Mouse (Mus musculus): ENCODE measurements around the gene Pyroxd1. TPM values are rescaled to one million over a fixed set of nuclear protein-coding genes. Genes with fewer than 3 reads are reported as not detected.
A peak's percentile ranks its signal among the peaks of the same experiment; 100 is the strongest.

Pyroxd1 gene
- 20.3 and 21.1 TPM in 2 replicates for polyA plus RNA-seq (2014; fragmentation: Nextera tagmentation; extraction: Ambion mirVana)

DNA sequence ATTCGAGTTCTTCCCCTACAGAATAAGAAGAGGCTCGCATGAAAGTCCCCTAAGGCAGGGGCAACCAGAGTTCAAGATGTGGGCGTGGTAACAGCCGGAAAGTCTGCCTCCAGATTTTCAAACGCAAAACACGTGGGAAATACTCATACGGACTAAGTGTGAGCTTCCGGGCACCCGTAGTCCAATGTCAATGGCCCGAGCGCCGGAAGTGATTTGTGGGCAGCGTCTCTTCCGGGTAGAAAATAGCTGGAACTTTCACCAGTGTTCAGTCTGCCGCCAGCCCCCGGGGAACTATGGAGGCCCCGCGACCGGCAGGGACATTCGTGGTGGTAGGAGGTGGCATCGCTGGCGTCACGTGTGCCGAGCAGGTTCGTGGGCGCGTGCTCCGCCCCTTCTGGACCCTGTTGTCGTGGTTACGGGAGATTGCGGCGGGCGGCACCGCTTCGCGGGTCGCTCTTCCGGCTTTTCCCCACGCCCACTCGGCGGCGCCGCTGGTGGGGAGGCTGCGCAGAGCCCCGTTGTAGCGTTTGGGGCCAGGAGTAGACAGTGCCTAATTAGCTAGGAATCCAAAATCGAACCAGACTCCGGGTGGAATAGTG, at the start of gene Pyroxd1:
TSS of gene Pyroxd1 (plus strand) at position 215 of the 599 bp plus-strand sequence.
- Histone ChIP-seq H3K36me3 (replicated peaks; ENCODE audit: control insufficient read depth, insufficient read depth) (peaks cover 28% of the 10 kb centered on the region), H3K9ac (peak within 1 kb of the TSS; percentile 67), H3K4me2 (replicated peaks) (peak within 1 kb of the TSS; percentile 65), H3K27ac (peak within 1 kb of the TSS; percentile 84), H3K9me3 (ENCODE audit: control insufficient read depth, low read length) (no peaks in the 10 kb centered on the region), H3K4me3 (replicated peaks; ENCODE audit: low read length) (peak within 1 kb of the TSS; percentile 76), H3K4me1 (replicated peaks; ENCODE audit: control insufficient read depth, insufficient read depth, low read length) (peaks cover 7% of the 10 kb centered on the region; the same call in 1 of the 2 replicates), H3K27me3 (ENCODE audit: control insufficient read depth, insufficient read depth, low read length) (no peaks in the 10 kb centered on the region)
- DNase-seq (ENCODE audit: low spot score) (peak; percentile 95), ATAC-seq (ENCODE audit: low FRiP score) (peak; percentile 95)
- WGBS, result under 1% methylated on average over 48 of the region's 48 CpGs

DNA sequence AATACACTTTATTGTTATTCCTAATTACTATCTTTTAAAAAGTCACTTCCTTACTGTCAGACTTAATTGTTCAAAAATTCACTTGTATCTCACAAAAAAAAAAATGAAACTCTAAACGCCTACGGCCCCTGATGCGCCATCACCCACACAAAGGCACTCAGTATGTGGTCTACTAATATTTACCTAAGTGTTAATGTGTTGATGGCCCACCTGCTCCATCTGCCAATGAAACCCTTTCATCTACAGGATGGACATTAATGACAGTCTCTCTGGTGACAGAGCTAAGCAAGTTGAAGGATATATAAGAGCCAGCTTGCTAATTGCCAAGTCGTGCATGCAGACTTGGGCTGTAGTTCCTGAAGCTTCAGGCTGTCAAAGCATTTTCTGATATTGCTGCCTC, 47.4 kb upstream of the Pyroxd1 start, which contains the start of gene Iapp:
TSS of gene Iapp (plus strand) at position 326 of the 400 bp plus-strand sequence.
- no peak for ATAC-seq (ENCODE audit: low FRiP score)
- WGBS, result 54% methylated on average over 4 of the region's 4 CpGs

DNA sequence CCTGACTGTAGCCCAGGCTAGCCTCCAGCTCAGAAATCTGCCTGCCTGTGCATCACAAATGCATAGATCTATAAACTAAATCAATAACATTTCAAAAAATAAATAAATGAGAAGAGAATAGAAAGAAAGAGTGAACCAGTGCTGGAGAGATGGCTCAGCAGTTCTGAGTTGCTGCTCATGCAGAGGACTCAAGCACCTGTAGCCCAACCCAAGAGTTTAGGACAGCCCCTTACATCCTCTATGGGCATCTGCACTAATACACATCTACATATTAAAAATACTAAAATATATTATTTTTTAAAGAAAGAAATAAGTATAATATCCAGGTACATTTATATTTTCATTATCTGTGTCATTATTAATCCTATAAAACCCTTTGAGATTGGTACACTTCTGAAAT, 40.4 kb upstream of the Pyroxd1 start:
- DNase-seq (ENCODE audit: low spot score) (no peak), ATAC-seq (ENCODE audit: low FRiP score) (no peak)
- Histone ChIP-seq H3K27ac (no peak overlapping the region), H3K9me3 (ENCODE audit: control insufficient read depth, low read length) (peaks cover 9% of the 10 kb centered on the region; the same call in 1 of the 2 replicates), H3K4me2 (replicated peaks) (no peak overlapping the region), H3K36me3 (replicated peaks; ENCODE audit: control insufficient read depth, insufficient read depth) (no peaks in the 10 kb centered on the region), H3K4me1 (replicated peaks; ENCODE audit: control insufficient read depth, insufficient read depth, low read length) (no peaks in the 10 kb centered on the region), H3K27me3 (ENCODE audit: control insufficient read depth, insufficient read depth, low read length) (no peaks in the 10 kb centered on the region), H3K4me3 (replicated peaks; ENCODE audit: low read length) (no peak overlapping the region), H3K9ac (no peak overlapping the region)

More for the DNA sequence above, 47.4 kb upstream of the Pyroxd1 start, which contains the start of gene Iapp:
- Histone ChIP-seq H3K9me3 (ENCODE audit: control insufficient read depth, low read length) (no peaks in the 10 kb centered on the region), H3K4me1 (replicated peaks; ENCODE audit: control insufficient read depth, insufficient read depth, low read length) (no peaks in the 10 kb centered on the region), H3K27me3 (ENCODE audit: control insufficient read depth, insufficient read depth, low read length) (no peaks in the 10 kb centered on the region), H3K4me2 (replicated peaks) (no peak within 1 kb of the TSS), H3K27ac (no peak within 1 kb of the TSS), H3K9ac (no peak within 1 kb of the TSS), H3K4me3 (replicated peaks; ENCODE audit: low read length) (no peak within 1 kb of the TSS), H3K36me3 (replicated peaks; ENCODE audit: control insufficient read depth, insufficient read depth) (no peaks in the 10 kb centered on the region)
- DNase-seq (ENCODE audit: low spot score), result no peak

GRCm38 (mm10) chr6:142314285-142314684, 31.2 kb upstream of the Pyroxd1 start:
- DNase-seq (ENCODE audit: low spot score) (no peak), ATAC-seq (ENCODE audit: low FRiP score) (no peak)
- Histone ChIP-seq H3K4me2 (replicated peaks) (no peak overlapping the region), H3K36me3 (replicated peaks; ENCODE audit: control insufficient read depth, insufficient read depth) (no peaks in the 10 kb centered on the region), H3K27me3 (ENCODE audit: control insufficient read depth, insufficient read depth, low read length) (no peaks in the 10 kb centered on the region), H3K4me3 (replicated peaks; ENCODE audit: low read length) (no peak overlapping the region), H3K27ac (no peak overlapping the region), H3K9ac (no peak overlapping the region), H3K4me1 (replicated peaks; ENCODE audit: control insufficient read depth, insufficient read depth, low read length) (no peaks in the 10 kb centered on the region), H3K9me3 (ENCODE audit: control insufficient read depth, low read length) (peaks cover 6% of the 10 kb centered on the region; the same call in 1 of the 2 replicates)
- 90% methylated on average over 5 of the region's 5 CpGs for WGBS

GRCm38 (mm10) chr6:142317106-142317505, 28.3 kb upstream of the Pyroxd1 start:
- Histone ChIP-seq H3K9me3 (ENCODE audit: control insufficient read depth, low read length) (no peaks in the 10 kb centered on the region), H3K9ac (no peak overlapping the region), H3K27ac (no peak overlapping the region), H3K27me3 (ENCODE audit: control insufficient read depth, insufficient read depth, low read length) (no peaks in the 10 kb centered on the region), H3K4me3 (replicated peaks; ENCODE audit: low read length) (no peak overlapping the region), H3K36me3 (replicated peaks; ENCODE audit: control insufficient read depth, insufficient read depth) (no peaks in the 10 kb centered on the region), H3K4me2 (replicated peaks) (no peak overlapping the region), H3K4me1 (replicated peaks; ENCODE audit: control insufficient read depth, insufficient read depth, low read length) (no peaks in the 10 kb centered on the region)
- ATAC-seq (ENCODE audit: low FRiP score) (no peak), DNase-seq (ENCODE audit: low spot score) (no peak)

DNA sequence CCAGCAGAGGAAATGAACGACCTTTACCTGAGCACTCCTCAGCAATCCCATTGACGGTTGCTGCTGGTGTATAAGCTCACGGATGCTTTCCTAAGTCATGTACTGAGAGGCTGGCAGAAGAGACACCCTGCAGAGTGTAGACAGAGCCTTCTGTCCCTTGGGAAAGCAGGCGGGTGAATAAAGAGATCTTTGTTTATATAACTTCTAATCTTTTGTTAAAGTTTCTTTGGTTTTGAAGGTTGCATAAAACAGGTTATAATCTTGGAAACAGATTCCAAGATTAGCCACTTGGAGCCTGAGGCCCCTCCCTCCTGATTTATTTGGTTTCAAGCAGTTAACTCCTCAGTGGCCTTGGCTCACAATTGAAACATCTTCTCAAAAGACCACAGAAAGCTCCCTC, 22.6 kb upstream of the Pyroxd1 start, which contains the start of gene Slco1a5:
TSS of gene Slco1a5 (minus strand) at position 101 of the 400 bp plus-strand sequence.
- no peaks in the 10 kb centered on the region for H3K9me3 ChIP-seq (ENCODE audit: control insufficient read depth, low read length)
- H3K4me2 ChIP-seq (replicated peaks), result no peak within 1 kb of the TSS
- no peak within 1 kb of the TSS for H3K4me3 ChIP-seq (replicated peaks; ENCODE audit: low read length)
- no peak for ATAC-seq (ENCODE audit: low FRiP score)
- no peak for DNase-seq (ENCODE audit: low spot score)
- H3K4me1 ChIP-seq (replicated peaks; ENCODE audit: control insufficient read depth, insufficient read depth, low read length), result no peaks in the 10 kb centered on the region
- H3K27me3 ChIP-seq (ENCODE audit: control insufficient read depth, insufficient read depth, low read length), result no peaks in the 10 kb centered on the region
- H3K36me3 ChIP-seq (replicated peaks; ENCODE audit: control insufficient read depth, insufficient read depth), result no peaks in the 10 kb centered on the region
- WGBS, result 12% methylated on average over 4 of the region's 4 CpGs
- H3K9ac ChIP-seq, result no peak within 1 kb of the TSS
- no peak within 1 kb of the TSS for H3K27ac ChIP-seq

GRCm38 (mm10) chr6:142326598-142326997, 18.9 kb upstream of the Pyroxd1 start:
- WGBS, result 83% methylated on average over 3 of the region's 3 CpGs
- no peaks in the 10 kb centered on the region for H3K9me3 ChIP-seq (ENCODE audit: control insufficient read depth, low read length)
- ATAC-seq (ENCODE audit: low FRiP score) (no peak), DNase-seq (ENCODE audit: low spot score) (no peak)
- no peak overlapping the region for H3K4me2 ChIP-seq (replicated peaks)
- no peaks in the 10 kb centered on the region for H3K36me3 ChIP-seq (replicated peaks; ENCODE audit: control insufficient read depth, insufficient read depth)
- H3K27me3 ChIP-seq (ENCODE audit: control insufficient read depth, insufficient read depth, low read length), result no peaks in the 10 kb centered on the region
- no peak overlapping the region for H3K9ac ChIP-seq
- H3K4me1 ChIP-seq (replicated peaks; ENCODE audit: control insufficient read depth, insufficient read depth, low read length), result no peaks in the 10 kb centered on the region
- no peak overlapping the region for H3K4me3 ChIP-seq (replicated peaks; ENCODE audit: low read length)
- H3K27ac ChIP-seq, result no peak overlapping the region

DNA sequence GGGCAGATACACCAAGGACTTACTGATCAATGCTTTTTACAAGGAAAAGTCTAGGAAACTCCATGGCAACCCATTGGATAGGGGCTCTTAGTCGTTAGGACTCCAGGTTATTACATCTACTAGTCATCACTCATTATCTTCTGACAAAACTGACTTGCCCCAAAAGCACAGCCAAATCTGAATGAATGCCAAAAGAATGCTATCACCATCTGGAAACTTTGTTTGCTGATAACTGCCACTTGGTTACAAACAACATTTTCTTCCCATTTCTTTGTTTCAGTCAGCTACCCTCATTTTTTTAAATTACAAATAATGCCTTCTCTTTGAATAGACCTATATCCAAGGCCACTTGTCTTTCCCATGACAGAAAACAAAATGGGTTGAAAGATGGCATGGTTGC, 16.3 kb upstream of the Pyroxd1 start:
- H3K9me3 ChIP-seq (ENCODE audit: control insufficient read depth, low read length), result no peaks in the 10 kb centered on the region
- no peaks in the 10 kb centered on the region for H3K36me3 ChIP-seq (replicated peaks; ENCODE audit: control insufficient read depth, insufficient read depth)
- H3K9ac ChIP-seq, result no peak overlapping the region
- no peak for ATAC-seq (ENCODE audit: low FRiP score)
- H3K27ac ChIP-seq, result no peak overlapping the region
- 71% methylated on average over 1 of the region's 1 CpGs for WGBS
- no peak overlapping the region for H3K4me3 ChIP-seq (replicated peaks; ENCODE audit: low read length)
- DNase-seq (ENCODE audit: low spot score), result no peak
- H3K27me3 ChIP-seq (ENCODE audit: control insufficient read depth, insufficient read depth, low read length), result no peaks in the 10 kb centered on the region
- H3K4me1 ChIP-seq (replicated peaks; ENCODE audit: control insufficient read depth, insufficient read depth, low read length), result no peaks in the 10 kb centered on the region
- H3K4me2 ChIP-seq (replicated peaks), result no peak overlapping the region

DNA sequence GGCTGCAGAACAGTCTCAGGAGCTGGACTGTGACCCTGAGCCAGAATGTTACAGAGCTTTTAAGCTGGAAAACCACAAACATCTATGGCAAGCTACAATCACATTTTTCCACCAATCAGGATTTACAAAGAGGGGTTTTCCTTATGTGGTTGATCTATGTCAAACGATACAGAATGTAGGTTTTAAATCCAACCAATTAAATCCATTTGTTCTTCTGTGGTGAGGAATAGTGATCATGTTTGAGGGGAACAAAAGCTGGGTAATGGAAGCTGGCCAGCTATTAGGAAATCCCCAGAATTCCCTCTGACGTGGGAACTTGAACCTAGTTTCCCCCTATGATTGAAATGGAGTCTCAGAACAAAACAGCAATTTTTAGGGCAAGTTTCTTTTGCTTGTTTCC, 6.5 kb upstream of the Pyroxd1 start:
- Histone ChIP-seq H3K36me3 (replicated peaks; ENCODE audit: control insufficient read depth, insufficient read depth) (no peaks in the 10 kb centered on the region), H3K9me3 (ENCODE audit: control insufficient read depth, low read length) (no peaks in the 10 kb centered on the region), H3K27ac (no peak overlapping the region), H3K27me3 (ENCODE audit: control insufficient read depth, insufficient read depth, low read length) (no peaks in the 10 kb centered on the region), H3K9ac (no peak overlapping the region), H3K4me3 (replicated peaks; ENCODE audit: low read length) (no peak overlapping the region), H3K4me2 (replicated peaks) (no peak overlapping the region), H3K4me1 (replicated peaks; ENCODE audit: control insufficient read depth, insufficient read depth, low read length) (no peaks in the 10 kb centered on the region)
- WGBS, result 70% methylated on average over 2 of the region's 2 CpGs
- ATAC-seq (ENCODE audit: low FRiP score) (no peak), DNase-seq (ENCODE audit: low spot score) (no peak)

DNA sequence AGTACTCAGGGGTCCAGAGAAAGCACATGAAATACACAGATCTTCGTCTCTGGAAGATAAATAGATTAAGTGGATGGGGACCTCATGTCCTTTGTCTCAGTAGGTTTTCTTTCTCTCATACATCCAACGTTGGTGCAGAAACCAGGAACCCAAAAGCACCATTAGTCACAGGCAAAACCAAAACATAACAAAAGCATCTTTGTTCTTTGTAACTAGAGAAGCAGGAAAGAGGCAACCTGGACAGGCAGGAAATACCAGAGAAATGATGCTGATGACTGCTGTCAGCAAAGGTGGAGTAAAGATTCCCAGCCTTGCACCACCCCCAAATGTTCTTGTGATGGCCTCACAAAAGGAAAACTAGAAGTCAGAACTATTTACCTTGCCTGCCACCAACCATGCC, 5.9 kb upstream of the Pyroxd1 start:
- no peak overlapping the region for H3K4me2 ChIP-seq (replicated peaks)
- no peak overlapping the region for H3K27ac ChIP-seq
- no peaks in the 10 kb centered on the region for H3K4me1 ChIP-seq (replicated peaks; ENCODE audit: control insufficient read depth, insufficient read depth, low read length)
- H3K4me3 ChIP-seq (replicated peaks; ENCODE audit: low read length), result no peak overlapping the region
- WGBS, result 58% methylated on average over 2 of the region's 2 CpGs
- H3K36me3 ChIP-seq (replicated peaks; ENCODE audit: control insufficient read depth, insufficient read depth), result no peaks in the 10 kb centered on the region
- no peaks in the 10 kb centered on the region for H3K27me3 ChIP-seq (ENCODE audit: control insufficient read depth, insufficient read depth, low read length)
- no peak overlapping the region for H3K9ac ChIP-seq
- H3K9me3 ChIP-seq (ENCODE audit: control insufficient read depth, low read length), result no peaks in the 10 kb centered on the region
- ATAC-seq (ENCODE audit: low FRiP score), result no peak
- DNase-seq (ENCODE audit: low spot score), result no peak

Data from hindbrain, embryonic 14.5 days (tissue).